Mouse (Mus musculus) liver, embryonic 16.5 days (tissue): ENCODE data around the gene Ptges. TPM values are rescaled to one million over a fixed set of nuclear protein-coding genes. Genes with fewer than 3 reads are reported as not detected.

Source experiments
- ATAC-seq: fragments of 200-750 bp; cut with Nextera tagmentation; 2 replicates; pipeline ENCODE4 v1.8.0; 2017; ENCODE audit warnings: low read depth, mild to moderate bottlenecking, moderate number of reproducible peaks, moderate library complexity
- H3K27ac ChIP-seq: fragments of 300-500 bp; sonication (generic); 2 replicates; pipeline ENCODE4 v1.5.1; 2014; ENCODE audit warnings: mild to moderate bottlenecking, low read length
- H3K27me3 ChIP-seq: fragments of 300-500 bp; sonication (generic); 2 replicates; pipeline ENCODE4 v1.6.1; 2014; ENCODE audit warnings: low read depth, low read length, mixed read lengths; ENCODE audit not compliant: control insufficient read depth, insufficient read depth
- H3K36me3 ChIP-seq: fragments of 300-500 bp; sonication (generic); 2 replicates; pipeline ENCODE4 v1.6.1; 2014; ENCODE audit warnings: mild to moderate bottlenecking; ENCODE audit not compliant: control insufficient read depth, insufficient read depth
- H3K4me1 ChIP-seq: fragments of 300-500 bp; sonication (generic); 2 replicates; pipeline ENCODE4 v1.6.1; 2014; ENCODE audit warnings: low read depth, low read length, mixed read lengths; ENCODE audit not compliant: control insufficient read depth
- H3K4me2 ChIP-seq: fragments of 300-500 bp; sonication (generic); 2 replicates; pipeline ENCODE4 v1.6.1; 2014; ENCODE audit warnings: low read depth, low read length, mixed read lengths
- H3K4me3 ChIP-seq: fragments of 300-500 bp; sonication (generic); 2 replicates; pipeline ENCODE4 v1.5.1; 2014; ENCODE audit warnings: low read depth, mild to moderate bottlenecking, low read length
- H3K9ac ChIP-seq: fragments of 300-500 bp; sonication (generic); 2 replicates; pipeline ENCODE4 v1.6.1; 2014; ENCODE audit warnings: low read depth, low read length
- H3K9me3 ChIP-seq: fragments of 300-500 bp; sonication (generic); replicated peaks from 2 replicates; pipeline ENCODE4 v1.6.1; 2016; ENCODE audit warnings: low read length; ENCODE audit not compliant: control insufficient read depth
- WGBS: fragments of 180-500 bp; shearing (Covaris S2); extraction: QIAGEN DNeasy Blood & Tissue Kit; methylation state at CpG from one replicate; pipeline ENCODE4 v1.1.7; 2014; ENCODE audit not compliant: insufficient replicate concordance; 5-methylcytosine and 5-hydroxymethylcytosine counted together
- polyA plus RNA-seq: library from polyadenylated mRNA; unstranded; fragments of >200 nt; fragmentation: Nextera tagmentation; extraction: Ambion mirVana; gene quantifications from 2 replicates; pipeline ENCODE4 v1.2.1, GENCODE M21; 2015

Ptges gene
- polyA plus RNA-seq, 1 experiment from 2014 or later: 0.35 TPM

DNA sequence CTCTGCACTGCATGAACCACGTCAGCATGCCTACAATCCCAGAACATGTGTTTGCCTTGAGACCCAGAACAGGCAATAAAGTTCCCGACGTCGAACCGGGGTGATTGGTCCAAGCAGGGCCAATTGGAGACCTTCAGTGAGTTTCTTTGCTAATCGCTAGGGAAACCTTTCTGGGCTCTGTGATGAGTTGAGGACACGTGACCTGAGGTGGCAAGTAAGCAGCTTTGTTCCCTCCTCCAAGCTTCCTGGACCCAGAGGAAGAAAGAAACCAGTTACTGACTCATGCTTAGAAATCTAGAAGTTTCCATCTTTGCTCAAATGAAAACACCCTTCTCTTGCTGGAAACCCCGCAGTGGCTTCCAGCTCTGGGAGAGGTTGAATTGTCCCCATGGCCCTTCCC, 16.6 kb downstream of the Ptges start:
- H3K27me3 ChIP-seq: no peaks in the 10 kb centered on the region
- no peaks in the 10 kb centered on the region for H3K4me1 ChIP-seq
- no peak overlapping the region for H3K4me3 ChIP-seq
- no peak for ATAC-seq
- H3K27ac ChIP-seq: no peak overlapping the region
- H3K4me2 ChIP-seq: no peak overlapping the region
- no peaks in the 10 kb centered on the region for H3K36me3 ChIP-seq
- H3K9me3 ChIP-seq: no peaks in the 10 kb centered on the region
- 59% methylated on average over 8 of the region's 8 CpGs for WGBS
- H3K9ac ChIP-seq: no peak overlapping the region

DNA sequence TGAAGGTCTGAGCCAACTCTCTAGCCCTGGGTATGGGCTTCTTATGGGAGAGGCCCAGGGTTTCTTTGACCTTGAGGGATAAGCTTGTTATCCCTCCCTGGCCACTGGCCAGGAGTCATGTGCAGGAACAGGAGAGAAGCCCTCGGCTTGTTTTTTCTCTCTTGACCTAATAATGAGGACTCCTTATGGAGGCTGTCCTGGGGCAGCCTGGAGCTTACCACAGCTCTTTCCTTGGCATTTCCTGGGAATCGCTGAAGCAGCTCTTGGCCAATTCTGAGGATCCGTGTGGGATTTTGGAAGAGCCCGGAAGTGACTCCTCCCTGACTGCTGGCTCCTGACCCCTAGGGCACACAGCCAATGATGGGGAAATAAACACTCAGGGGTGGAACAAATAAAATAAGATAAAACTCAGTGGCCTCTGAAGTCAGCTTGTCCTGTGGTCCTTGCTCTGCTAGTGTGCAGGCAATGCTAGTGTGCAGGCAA, 17.3 kb downstream of the Ptges start:
- no peaks in the 10 kb centered on the region for H3K36me3 ChIP-seq
- no peaks in the 10 kb centered on the region for H3K9me3 ChIP-seq
- H3K4me2 ChIP-seq: no peak overlapping the region
- H3K4me1 ChIP-seq: no peaks in the 10 kb centered on the region
- H3K27me3 ChIP-seq: no peaks in the 10 kb centered on the region
- 37% methylated on average over 4 of the region's 4 CpGs for WGBS
- ATAC-seq: no peak
- H3K9ac ChIP-seq: no peak overlapping the region
- no peak overlapping the region for H3K4me3 ChIP-seq
- H3K27ac ChIP-seq: no peak overlapping the region

DNA sequence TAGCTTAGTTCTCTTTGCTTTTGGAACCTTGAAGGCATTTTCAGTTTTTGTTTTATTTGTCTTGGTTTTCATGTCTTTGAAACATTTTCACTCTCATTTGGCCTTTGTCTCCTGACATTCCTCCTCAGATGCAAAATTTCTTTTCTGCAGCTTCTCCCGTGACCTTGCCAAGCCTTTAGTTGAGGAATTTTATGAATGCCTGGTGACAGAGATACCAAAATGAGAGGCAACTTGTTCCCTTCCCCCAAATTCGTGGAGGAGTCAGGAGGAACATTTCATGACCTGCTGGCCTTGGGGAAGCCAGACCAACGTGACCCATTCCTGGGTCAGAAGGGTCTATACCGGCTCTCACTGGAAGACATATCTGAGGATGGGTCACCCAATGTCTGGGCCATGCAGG, 23.0 kb downstream of the Ptges start:
- H3K27me3 ChIP-seq: peaks cover 23% of the 10 kb centered on the region
- H3K4me3 ChIP-seq: no peak overlapping the region
- H3K4me2 ChIP-seq: no peak overlapping the region
- H3K9ac ChIP-seq: no peak overlapping the region
- no peaks in the 10 kb centered on the region for H3K36me3 ChIP-seq
- no peak overlapping the region for H3K27ac ChIP-seq
- no peaks in the 10 kb centered on the region for H3K9me3 ChIP-seq
- WGBS: 54% methylated on average over 4 of the region's 4 CpGs
- no peak for ATAC-seq
- H3K4me1 ChIP-seq: no peaks in the 10 kb centered on the region

DNA sequence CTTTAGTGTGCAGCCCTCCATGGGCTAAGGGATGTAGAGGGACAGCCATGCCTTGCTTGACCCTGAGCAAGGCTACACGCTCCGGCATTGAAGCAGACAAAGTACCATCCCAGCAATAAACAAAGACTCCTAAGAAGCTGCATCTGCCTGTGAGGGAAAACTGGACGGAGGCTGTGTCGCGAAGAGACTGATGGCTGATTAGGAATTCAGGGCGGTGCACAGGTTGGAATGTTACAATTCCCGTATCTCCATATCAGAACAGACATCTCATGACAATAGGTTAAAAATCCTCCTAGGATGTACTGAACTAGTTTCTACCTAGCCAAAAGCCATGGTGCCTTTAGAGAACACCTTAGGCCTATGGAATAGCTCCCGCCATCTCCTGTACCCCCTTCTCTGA, 23.8 kb downstream of the Ptges start:
- H3K36me3 ChIP-seq: no peaks in the 10 kb centered on the region
- no peak overlapping the region for H3K27ac ChIP-seq
- H3K9ac ChIP-seq: no peak overlapping the region
- no peak overlapping the region for H3K4me3 ChIP-seq
- H3K4me1 ChIP-seq: no peaks in the 10 kb centered on the region
- H3K27me3 ChIP-seq: peaks cover 24% of the 10 kb centered on the region
- ATAC-seq: no peak
- WGBS: 74% methylated on average over 8 of the region's 8 CpGs
- no peaks in the 10 kb centered on the region for H3K9me3 ChIP-seq
- no peak overlapping the region for H3K4me2 ChIP-seq

DNA sequence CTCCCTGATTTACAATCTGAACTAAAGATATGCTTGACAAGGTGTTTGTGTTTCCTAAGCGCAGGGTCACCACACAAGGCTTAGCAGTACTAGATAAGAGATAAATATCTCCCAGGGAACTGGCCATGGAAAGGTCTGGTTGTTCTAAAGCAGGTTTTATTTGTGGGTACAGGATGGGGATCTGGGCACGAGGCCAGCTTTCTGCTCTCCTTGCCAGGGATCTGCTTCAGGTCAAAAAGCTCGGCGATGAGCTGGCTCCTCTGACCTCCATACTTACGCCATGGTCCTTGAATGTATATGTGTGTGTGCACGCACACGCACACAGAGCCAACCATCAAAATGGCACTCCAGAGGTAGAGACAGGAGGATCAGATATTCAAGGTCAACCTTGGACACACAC, 24.7 kb downstream of the Ptges start:
- H3K9ac ChIP-seq: no peak overlapping the region
- no peak overlapping the region for H3K4me3 ChIP-seq
- H3K4me2 ChIP-seq: no peak overlapping the region
- H3K36me3 ChIP-seq: no peaks in the 10 kb centered on the region
- H3K9me3 ChIP-seq: no peaks in the 10 kb centered on the region
- no peak for ATAC-seq
- H3K4me1 ChIP-seq: no peaks in the 10 kb centered on the region
- 58% methylated on average over 7 of the region's 7 CpGs for WGBS
- no peak overlapping the region for H3K27ac ChIP-seq
- H3K27me3 ChIP-seq: peaks cover 27% of the 10 kb centered on the region

DNA sequence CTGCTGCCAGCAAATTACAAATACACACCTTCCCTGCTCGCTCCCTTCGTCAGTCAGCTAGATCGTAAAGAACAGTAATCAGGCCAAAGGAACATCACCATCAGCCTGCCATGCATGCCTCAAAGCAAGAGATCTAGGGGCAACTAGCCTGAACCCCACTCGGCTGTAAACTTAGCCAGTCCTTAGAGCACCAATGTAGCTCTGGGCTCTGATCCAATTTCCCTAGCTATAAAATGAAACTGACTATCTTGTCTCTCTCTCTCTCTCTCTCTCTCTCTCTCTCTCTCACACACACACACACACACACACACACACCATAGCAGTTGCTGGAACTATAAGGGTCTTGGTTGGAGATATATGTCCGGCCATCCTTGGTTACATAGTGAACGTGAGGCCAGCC, 25.4 kb downstream of the Ptges start:
- Histone ChIP-seq H3K9me3 (no peaks in the 10 kb centered on the region), H3K4me3 (no peak overlapping the region), H3K4me2 (no peak overlapping the region), H3K9ac (no peak overlapping the region), H3K4me1 (no peaks in the 10 kb centered on the region), H3K36me3 (no peaks in the 10 kb centered on the region), H3K27ac (no peak overlapping the region), H3K27me3 (peaks cover 27% of the 10 kb centered on the region)
- WGBS: 70% methylated on average over 6 of the region's 6 CpGs
- no peak for ATAC-seq

DNA sequence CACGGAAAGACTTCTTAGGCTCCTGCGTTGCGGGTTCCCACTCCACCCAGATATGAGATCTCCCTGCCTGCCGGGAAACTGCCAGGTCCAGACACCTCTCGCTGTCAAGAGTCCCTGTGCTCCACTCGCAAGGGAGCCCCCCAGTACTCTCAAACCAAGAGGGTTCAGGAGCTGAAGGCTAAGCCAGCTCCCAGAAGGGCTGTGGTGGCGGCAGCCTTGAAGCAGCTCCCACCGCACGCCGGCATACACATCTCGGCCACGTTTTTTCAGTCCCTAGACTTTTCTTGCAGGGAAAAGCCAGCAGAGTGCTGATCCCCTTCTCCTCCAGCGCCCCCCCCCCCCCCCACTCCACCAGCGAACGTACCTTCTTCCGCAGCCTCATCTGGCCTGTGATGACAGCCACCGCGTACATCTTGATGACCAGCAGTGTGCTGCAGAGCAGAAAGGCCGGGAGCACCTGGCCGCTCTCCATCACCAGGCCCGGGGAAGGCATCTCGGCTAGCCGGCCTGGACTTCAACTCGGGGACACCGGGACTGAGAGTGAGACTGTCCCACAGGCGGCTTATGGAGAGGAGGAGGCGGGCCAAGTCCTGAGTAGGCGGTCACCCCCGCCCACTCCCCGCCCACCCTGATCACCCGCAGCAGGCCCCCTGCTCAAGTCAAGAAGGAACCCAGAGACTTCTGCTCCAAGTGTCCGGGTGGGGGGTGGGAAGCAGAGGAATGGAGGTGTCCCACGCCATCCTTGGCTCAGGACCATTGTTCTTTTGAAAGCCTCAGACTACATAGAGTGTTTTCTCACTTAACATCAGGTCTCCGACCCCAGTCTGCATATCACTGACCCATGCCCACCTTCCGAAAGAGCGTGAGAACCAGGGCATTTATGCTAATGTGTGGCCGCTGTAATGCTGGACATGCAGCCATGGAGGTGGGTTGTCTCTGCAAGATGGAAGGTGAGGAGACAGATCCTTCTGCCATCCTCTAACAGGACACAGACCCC, 26.6 kb downstream of the Ptges start:
- Histone ChIP-seq H3K27ac (no peak overlapping the region), H3K27me3 (peaks cover 27% of the 10 kb centered on the region), H3K36me3 (no peaks in the 10 kb centered on the region), H3K4me1 (no peaks in the 10 kb centered on the region), H3K4me3 (no peak overlapping the region; the same call in 1 of the 2 replicates), H3K9me3 (no peaks in the 10 kb centered on the region), H3K4me2 (no peak overlapping the region), H3K9ac (no peak overlapping the region)
- WGBS: 16% methylated on average over 35 of the region's 37 CpGs
- no peak for ATAC-seq

DNA sequence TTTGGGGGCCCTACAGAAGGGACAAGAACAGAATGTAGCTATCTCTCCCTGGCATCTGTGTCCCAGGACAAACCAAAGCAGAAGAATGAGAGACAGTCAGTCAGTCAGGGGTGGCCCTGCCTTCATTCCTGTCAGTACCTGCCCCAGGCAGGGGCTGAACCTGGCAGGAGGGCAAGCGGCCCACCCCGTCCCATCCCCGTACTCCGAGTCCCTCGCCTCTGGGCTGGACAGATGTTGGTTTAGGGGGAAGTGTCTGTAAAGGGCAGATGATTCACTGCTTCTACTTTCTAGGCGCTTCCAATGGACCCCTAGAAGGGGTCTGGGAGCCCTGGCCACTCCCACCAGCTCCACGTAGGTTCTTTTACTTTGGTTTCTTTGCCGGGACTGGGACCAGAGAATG, 27.4 kb downstream of the Ptges start:
- Histone ChIP-seq H3K27ac (no peak overlapping the region), H3K27me3 (peaks cover 27% of the 10 kb centered on the region), H3K4me2 (no peak overlapping the region), H3K9ac (no peak overlapping the region), H3K9me3 (no peaks in the 10 kb centered on the region), H3K4me1 (no peaks in the 10 kb centered on the region), H3K36me3 (no peaks in the 10 kb centered on the region), H3K4me3 (no peak overlapping the region)
- ATAC-seq: no peak
- WGBS: 42% methylated on average over 8 of the region's 8 CpGs

DNA sequence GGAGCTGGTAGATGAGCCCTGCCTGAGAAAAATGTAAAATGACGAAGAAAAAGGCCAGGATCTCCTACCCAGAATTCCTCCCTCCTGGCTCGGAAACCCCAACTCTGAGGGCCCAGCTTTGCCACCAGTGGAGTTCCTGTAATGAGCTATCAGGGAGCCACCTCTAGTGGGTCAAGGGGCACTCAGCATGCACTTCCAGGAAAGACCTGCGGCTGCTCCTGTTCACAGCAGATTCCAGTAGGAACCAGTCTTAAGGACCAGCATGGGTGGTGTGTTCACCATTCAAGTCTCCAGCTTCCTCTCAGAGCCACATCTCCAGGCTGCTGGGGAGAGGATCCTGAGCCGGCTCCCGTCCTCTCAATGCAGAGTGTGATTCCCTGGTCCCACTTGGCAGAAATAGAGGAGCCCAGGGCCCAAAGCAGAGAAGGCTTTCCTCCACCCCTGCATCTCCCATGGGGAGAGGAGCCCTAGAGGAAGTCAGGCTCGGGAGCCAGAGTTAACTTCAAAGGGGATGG, 28.0 kb downstream of the Ptges start:
- Histone ChIP-seq H3K9ac (no peak overlapping the region), H3K27me3 (peaks cover 27% of the 10 kb centered on the region), H3K27ac (no peak overlapping the region), H3K36me3 (no peaks in the 10 kb centered on the region), H3K9me3 (no peaks in the 10 kb centered on the region), H3K4me2 (no peak overlapping the region), H3K4me1 (no peaks in the 10 kb centered on the region), H3K4me3 (no peak overlapping the region)
- ATAC-seq: no peak
- WGBS: 54% methylated on average over 6 of the region's 6 CpGs
